Mouse (Mus musculus): ENCODE data around the gene Klf4. TPM values are rescaled to one million over a fixed set of nuclear protein-coding genes. Genes with fewer than 3 reads are reported as not detected.
A peak's percentile ranks its signal among the peaks of the same experiment; 100 is the strongest.

The Klf4 gene
- total RNA-seq, 4 experiments from 2014 or later = 5.7 to 18.2 (median 6.6) TPM

- DNase-seq (ENCODE audit: low spot score in 2 of 2) = no peak
These were observed 5.8 kb downstream of the Klf4 start for GRCm38 (mm10) chr4:55526247-55527115.

GRCm38 (mm10) chr4:55523921-55524320 is 8.3 kb downstream of the Klf4 start:
- no peak for DNase-seq (ENCODE audit: low spot score in 2 of 2)

GRCm38 (mm10) chr4:55517438-55517837 is 14.8 kb downstream of the Klf4 start:
- no peak for DNase-seq (ENCODE audit: low spot score in 2 of 2)

- no peak for DNase-seq (ENCODE audit: low spot score in 2 of 2)
These were observed 16.2 kb downstream of the Klf4 start for GRCm38 (mm10) chr4:55516048-55516447.

GRCm38 (mm10) chr4:55514733-55515176 is 17.5 kb downstream of the Klf4 start:
- peak; percentile 56 to 65 for DNase-seq (ENCODE audit: low spot score in 2 of 2)

GRCm38 (mm10) chr4:55513615-55514279 is 18.5 kb downstream of the Klf4 start:
- DNase-seq (ENCODE audit: low spot score in 2 of 2) = no peak

GRCm38 (mm10) chr4:55511389-55511788 is 20.9 kb downstream of the Klf4 start:
- DNase-seq (ENCODE audit: low spot score in 2 of 2) = no peak

- no peak for DNase-seq (ENCODE audit: low spot score in 2 of 2)
These were observed 23.6 kb downstream of the Klf4 start for GRCm38 (mm10) chr4:55508712-55509111.

- DNase-seq (ENCODE audit: low spot score in 2 of 2) = no peak
These were observed 33.6 kb downstream of the Klf4 start for GRCm38 (mm10) chr4:55498621-55499020.

- DNase-seq (ENCODE audit: low spot score in 2 of 2) = no peak
These were observed 35.9 kb downstream of the Klf4 start for GRCm38 (mm10) chr4:55496416-55496815.

- DNase-seq (ENCODE audit: low spot score in 2 of 2) = no peak
These were observed 39.0 kb downstream of the Klf4 start for GRCm38 (mm10) chr4:55493261-55493660.

GRCm38 (mm10) chr4:55489328-55489727 is 42.9 kb downstream of the Klf4 start:
- no peak for DNase-seq (ENCODE audit: low spot score in 2 of 2)

GRCm38 (mm10) chr4:55488604-55489003 is 43.7 kb downstream of the Klf4 start:
- DNase-seq (ENCODE audit: low spot score in 2 of 2) = no peak

GRCm38 (mm10) chr4:55480322-55480767 is 51.9 kb downstream of the Klf4 start:
- DNase-seq (ENCODE audit: low spot score in 2 of 2) = peak; percentile 23 to 33

GRCm38 (mm10) chr4:55478333-55478732 is 53.9 kb downstream of the Klf4 start:
- no peak for DNase-seq (ENCODE audit: low spot score in 2 of 2)

GRCm38 (mm10) chr4:55477933-55478332 is 54.3 kb downstream of the Klf4 start:
- no peak for DNase-seq (ENCODE audit: low spot score in 2 of 2)

GRCm38 (mm10) chr4:55477210-55477759 is 55.0 kb downstream of the Klf4 start:
- no peak for DNase-seq (ENCODE audit: low spot score in 2 of 2)

Other genes with a start within 250 kb of the Klf4 start
- gene Rad23b, start 182.4 kb downstream of the Klf4 start, total RNA-seq (2022) = 100 to 1,000 TPM; 125 to 157 (median 139) TPM

All from gastrocnemius, adult 8-10 months (tissue).